Mouse (Mus musculus) CD4-positive naive resting alpha-beta T cell, adult 76 days (primary cell): Measurements from ENCODE around the gene Haus6. TPM values are rescaled to one million over a fixed set of nuclear protein-coding genes. Genes with fewer than 3 reads are reported as not detected.

Experiments used
- total RNA-seq: library from RNA; stranded (reverse); gene quantifications from one replicate; pipeline ENCODE4 v1.2.4, GENCODE M21; 2023

The Haus6 gene
- 25.3 TPM for total RNA-seq

GRCm38 (mm10) chr4:86611524-86612288 lies at the start of gene Haus6:
Gene Haus6, minus strand, starts transcription at chr4:86612055.

GRCm38 (mm10) chr4:86575283-86575983 lies 36.4 kb downstream of the Haus6 start, which contains the start of gene Rraga:
Gene Rraga, plus strand, starts transcription at chr4:86575668.

GRCm38 (mm10) chr4:86558228-86558627 lies 53.6 kb downstream of the Haus6 start, which contains the start of gene Saxo1:
Gene Saxo1, minus strand, starts transcription at chr4:86558328.

Other genes starting within 250 kb of the Haus6 start
- gene Saxo1, start 53.7 kb downstream of the Haus6 start, total RNA-seq = not detected
- 49.4 TPM for gene Rraga, start 36.4 kb downstream of the Haus6 start, total RNA-seq
- 10.9 TPM for gene Plin2, start 58.0 kb upstream of the Haus6 start, total RNA-seq
- gene Dennd4c, start 136.5 kb upstream of the Haus6 start, total RNA-seq = 18.8 TPM
- 2,473 TPM for gene Rps6, start 245.4 kb upstream of the Haus6 start, total RNA-seq